Mouse (Mus musculus) small intestine, adult 2 months (tissue): ENCODE measurements at regions not wholly inside any gene's neighbourhood (a gene's known extent, or its start where the extent isn't known, plus 50 kb on each side); places are given as distances from the start of the nearest gene placed in this dataset.

ENCODE experiments used
- H3K27ac ChIP-seq: fragments of 200-500 bp; 2 replicates; pipeline ENCODE4 v1.5.1; 2012; ENCODE audit warnings: low read depth, low read length, control low read depth, inconsistent platforms; ENCODE audit not compliant: insufficient read depth
- H3K27me3 ChIP-seq: fragments of 200-500 bp; 2 replicates; pipeline ENCODE4 v1.6.1; 2012; ENCODE audit warnings: mild to moderate bottlenecking, moderate library complexity, low read length, inconsistent platforms; ENCODE audit not compliant: control insufficient read depth, insufficient read depth
- H3K36me3 ChIP-seq: fragments of 200-500 bp; 2 replicates; pipeline ENCODE4 v1.6.1; 2012; ENCODE audit warnings: mild to moderate bottlenecking, low read length, control low read depth, inconsistent platforms; ENCODE audit not compliant: control insufficient read depth, insufficient read depth
- H3K4me1 ChIP-seq: fragments of 200-500 bp; 2 replicates; pipeline ENCODE4 v1.6.1; 2012; ENCODE audit warnings: low read length, inconsistent platforms, mixed read lengths; ENCODE audit not compliant: control insufficient read depth, insufficient read depth, insufficient read length
- H3K4me3 ChIP-seq: fragments of 200-500 bp; 2 replicates; pipeline ENCODE4 v1.5.1; 2012; ENCODE audit warnings: low read depth, mild to moderate bottlenecking, control low read depth, inconsistent platforms, low read length, moderate library complexity
- CTCF ChIP-seq: fragments of 200-500 bp; IDR thresholded peaks from 2 replicates; pipeline ENCODE4 v1.5.1; 2012; ENCODE audit warnings: low read depth, mild to moderate bottlenecking, control low read depth, inconsistent platforms, low read length, moderate library complexity, mixed read lengths; ENCODE audit not compliant: insufficient replicate concordance, insufficient read length; ENCODE audit errors: extremely low read depth
- POLR2A ChIP-seq: fragments of 200-500 bp; IDR thresholded peaks from 2 replicates; pipeline ENCODE4 v1.6.1; 2012; ENCODE audit warnings: low read depth, mild to moderate bottlenecking, control low read depth, inconsistent platforms, low read length, moderate library complexity
- WGBS: fragments of 180-500 bp; shearing (Covaris S2); methylation state at CpG from one replicate; pipeline ENCODE4 v1.1.7; 2018; 5-methylcytosine and 5-hydroxymethylcytosine counted together

GRCm38 (mm10) chr5:64626351-64626750 lies 176.8 kb upstream of the Klf3 start:
- Histone ChIP-seq H3K27me3 (no peaks in the 10 kb centered on the region), H3K4me1 (peaks cover 30% of the 10 kb centered on the region), H3K4me3 (peak overlapping the region; percentile 9; the same call in 1 of the 2 replicates), H3K36me3 (no peaks in the 10 kb centered on the region), H3K27ac (peak overlapping the region; percentile 94)
- WGBS = 13% methylated on average over 9 of the region's 9 CpGs
- TF ChIP-seq POLR2A (no peak), CTCF (no peak)

- H3K4me1 ChIP-seq = peaks cover 23% of the 10 kb centered on the region
- TF ChIP-seq CTCF (no peak), POLR2A (no peak)
- no peaks in the 10 kb centered on the region for H3K36me3 ChIP-seq
- H3K27ac ChIP-seq = peak overlapping the region; percentile 78
- no peak overlapping the region for H3K4me3 ChIP-seq
- H3K27me3 ChIP-seq = no peaks in the 10 kb centered on the region
- 42% methylated on average over 2 of the region's 2 CpGs for WGBS
Observed at GRCm38 (mm10) chr5:64630582-64630981, 172.6 kb upstream of the Klf3 start.

- no peaks in the 10 kb centered on the region for H3K36me3 ChIP-seq
- WGBS = 87% methylated on average over 5 of the region's 5 CpGs
- H3K27ac ChIP-seq = no peak overlapping the region
- no peaks in the 10 kb centered on the region for H3K27me3 ChIP-seq
- peaks cover 21% of the 10 kb centered on the region for H3K4me1 ChIP-seq
- no peak overlapping the region for H3K4me3 ChIP-seq
- no peak for TF ChIP-seq CTCF
- TF ChIP-seq POLR2A = no peak
Observed at GRCm38 (mm10) chr5:64632171-64632570, 171.0 kb upstream of the Klf3 start.

- Histone ChIP-seq H3K4me3 (no peak overlapping the region), H3K36me3 (no peaks in the 10 kb centered on the region), H3K27me3 (no peaks in the 10 kb centered on the region), H3K4me1 (peaks cover 21% of the 10 kb centered on the region), H3K27ac (no peak overlapping the region)
- WGBS = 84% methylated on average over 8 of the region's 8 CpGs
- TF ChIP-seq POLR2A (no peak), CTCF (no peak)
Observed at GRCm38 (mm10) chr5:64634008-64634407, 169.2 kb upstream of the Klf3 start.

GRCm38 (mm10) chr5:64634721-64635120 lies 168.5 kb upstream of the Klf3 start:
- 79% methylated on average over 4 of the region's 4 CpGs for WGBS

GRCm38 (mm10) chr5:64636301-64636700 lies 166.9 kb upstream of the Klf3 start:
- WGBS = 35% methylated on average over 3 of the region's 3 CpGs
- TF ChIP-seq CTCF (no peak), POLR2A (no peak)
- H3K27me3 ChIP-seq = no peaks in the 10 kb centered on the region
- H3K36me3 ChIP-seq = no peaks in the 10 kb centered on the region
- peak overlapping the region; percentile 25; the same call in 1 of the 2 replicates for H3K27ac ChIP-seq
- H3K4me3 ChIP-seq = no peak overlapping the region
- H3K4me1 ChIP-seq = peaks cover 4% of the 10 kb centered on the region; the same call in 1 of the 2 replicates

More at GRCm38 (mm10) chr5:64634721-64635120, 168.5 kb upstream of the Klf3 start:
- no peaks in the 10 kb centered on the region for H3K36me3 ChIP-seq
- TF ChIP-seq POLR2A (no peak), CTCF (no peak)
- H3K4me3 ChIP-seq = no peak overlapping the region
- H3K27me3 ChIP-seq = no peaks in the 10 kb centered on the region
- H3K27ac ChIP-seq = no peak overlapping the region
- peaks cover 16% of the 10 kb centered on the region for H3K4me1 ChIP-seq

- H3K27ac ChIP-seq = no peak overlapping the region
- no peak overlapping the region for H3K4me3 ChIP-seq
- TF ChIP-seq POLR2A (no peak), CTCF (no peak)
- no peaks in the 10 kb centered on the region for H3K36me3 ChIP-seq
- H3K27me3 ChIP-seq = no peaks in the 10 kb centered on the region
- 72% methylated on average over 1 of the region's 1 CpGs for WGBS
- peaks cover 5% of the 10 kb centered on the region; the same call in 1 of the 2 replicates for H3K4me1 ChIP-seq
Observed at GRCm38 (mm10) chr5:64643584-64643983, 159.6 kb upstream of the Klf3 start.
